Mouse (Mus musculus) heart, postnatal 0 days (tissue): ENCODE measurements around the gene 1700028K03Rik.

Experiments
- CTCF ChIP-seq: IDR thresholded peaks from 2 replicates; pipeline ENCODE4 v1.5.1; 2016; ENCODE audit warnings: antibody characterized with exemption, control low read depth, low read depth
- EP300 ChIP-seq: IDR thresholded peaks from 2 replicates; pipeline ENCODE4 v1.6.1; 2016; ENCODE audit warnings: antibody characterized with exemption, low read depth

DNA sequence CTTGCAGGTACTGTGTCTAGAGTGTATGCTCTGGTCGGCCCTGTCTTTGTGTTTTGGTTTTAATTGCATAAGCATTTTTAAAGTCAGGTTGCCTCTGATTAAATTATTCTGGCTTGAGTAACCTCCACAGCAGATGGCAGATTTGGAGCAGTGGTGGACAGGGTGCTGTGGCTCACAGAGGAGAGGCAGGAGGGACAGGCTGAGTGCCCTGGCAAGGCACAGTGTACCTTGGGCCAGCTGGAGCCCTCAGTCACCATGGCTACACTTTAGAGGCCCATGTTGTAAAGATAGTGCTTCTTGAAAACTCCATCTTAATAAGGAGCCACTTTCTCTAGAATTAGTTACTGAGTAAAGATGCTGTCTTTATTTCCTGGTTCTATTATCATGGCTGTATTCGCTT lies 38.5 kb upstream of the 1700028K03Rik start:
- TF ChIP-seq CTCF (no peak), EP300 (no peak)
